Mouse (Mus musculus): ENCODE measurements around the gene Kyat3. TPM values are rescaled to one million over a fixed set of nuclear protein-coding genes. Genes with fewer than 3 reads are reported as not detected.
A peak's percentile ranks its signal among the peaks of the same experiment; 100 is the strongest.
"Not testable (repeated sequence)": the region's sequence is repeated elsewhere in the genome, so short reads cannot be mapped to it uniquely, and the experiment has no call there.

Kyat3 gene
- polyA plus RNA-seq, 1 experiment from 2014 or later, result 13.5 TPM

- H3K4me1 ChIP-seq (replicated peaks; ENCODE audit: control insufficient read depth, insufficient read depth, low read length); H3K4me3 ChIP-seq (ENCODE audit: low read depth, low read length); H3K27me3 ChIP-seq (replicated peaks; ENCODE audit: control insufficient read depth, insufficient read depth, low read length); DNase-seq (ENCODE audit: low spot score); H3K9me3 ChIP-seq (ENCODE audit: control insufficient read depth, low read length); H3K27ac ChIP-seq (ENCODE audit: low read depth, low read length); H3K9ac ChIP-seq (ENCODE audit: low read depth, low read length); H3K4me2 ChIP-seq; H3K36me3 ChIP-seq (ENCODE audit: control insufficient read depth, insufficient read depth, low read length): not testable (repeated sequence)
- ATAC-seq (replicated peaks; ENCODE audit: low FRiP score), result 0 out of 2 replicates have a peak, but pooled peaks have one; percentile 20
- WGBS, result 71% methylated on average over 13 of the region's 13 CpGs
These were observed 7.5 kb downstream of the Kyat3 start for GRCm38 (mm10) chr3:142708181-142708848.

GRCm38 (mm10) chr3:142708849-142709419, 8.1 kb downstream of the Kyat3 start:
- Histone ChIP-seq H3K36me3 (ENCODE audit: control insufficient read depth, insufficient read depth, low read length) (no peaks in the 10 kb centered on the region; the same call in 1 of the 2 replicates), H3K27me3 (replicated peaks; ENCODE audit: control insufficient read depth, insufficient read depth, low read length) (no peaks in the 10 kb centered on the region), H3K4me2 (no peak overlapping the region), H3K4me3 (ENCODE audit: low read depth, low read length) (no peak overlapping the region), H3K4me1 (replicated peaks; ENCODE audit: control insufficient read depth, insufficient read depth, low read length) (no peaks in the 10 kb centered on the region; the same call in 1 of the 2 replicates), H3K9me3 (ENCODE audit: control insufficient read depth, low read length) (no peaks in the 10 kb centered on the region), H3K9ac (ENCODE audit: low read depth, low read length) (no peak overlapping the region), H3K27ac (ENCODE audit: low read depth, low read length) (no peak overlapping the region)
- DNase-seq (ENCODE audit: low spot score) (no peak), ATAC-seq (replicated peaks; ENCODE audit: low FRiP score) (0 out of 2 replicates have a peak, but pooled peaks have one; percentile 2)
- WGBS, result 44% methylated on average over 13 of the region's 13 CpGs

GRCm38 (mm10) chr3:142710360-142711007, 9.6 kb downstream of the Kyat3 start:
- 23% methylated on average over 10 of the region's 10 CpGs for WGBS
- no peak overlapping the region for H3K27ac ChIP-seq (ENCODE audit: low read depth, low read length)
- ATAC-seq (replicated peaks; ENCODE audit: low FRiP score) (no peak), DNase-seq (ENCODE audit: low spot score) (peak; percentile 39)
- H3K36me3 ChIP-seq (ENCODE audit: control insufficient read depth, insufficient read depth, low read length), result no peaks in the 10 kb centered on the region; the same call in 1 of the 2 replicates
- no peak overlapping the region for H3K4me2 ChIP-seq
- no peaks in the 10 kb centered on the region for H3K9me3 ChIP-seq (ENCODE audit: control insufficient read depth, low read length)
- no peak overlapping the region for H3K4me3 ChIP-seq (ENCODE audit: low read depth, low read length)
- no peaks in the 10 kb centered on the region for H3K27me3 ChIP-seq (replicated peaks; ENCODE audit: control insufficient read depth, insufficient read depth, low read length)
- H3K9ac ChIP-seq (ENCODE audit: low read depth, low read length), result no peak overlapping the region
- H3K4me1 ChIP-seq (replicated peaks; ENCODE audit: control insufficient read depth, insufficient read depth, low read length), result no peaks in the 10 kb centered on the region; the same call in 1 of the 2 replicates

- Histone ChIP-seq H3K36me3 (ENCODE audit: control insufficient read depth, insufficient read depth, low read length) (no peaks in the 10 kb centered on the region; the same call in 1 of the 2 replicates), H3K4me1 (replicated peaks; ENCODE audit: control insufficient read depth, insufficient read depth, low read length) (no peaks in the 10 kb centered on the region; the same call in 1 of the 2 replicates), H3K4me2 (no peak overlapping the region), H3K4me3 (ENCODE audit: low read depth, low read length) (no peak overlapping the region), H3K27me3 (replicated peaks; ENCODE audit: control insufficient read depth, insufficient read depth, low read length) (no peaks in the 10 kb centered on the region), H3K27ac (ENCODE audit: low read depth, low read length) (no peak overlapping the region), H3K9ac (ENCODE audit: low read depth, low read length) (no peak overlapping the region), H3K9me3 (ENCODE audit: control insufficient read depth, low read length) (no peaks in the 10 kb centered on the region)
- 87% methylated on average over 5 of the region's 5 CpGs for WGBS
- ATAC-seq (replicated peaks; ENCODE audit: low FRiP score) (no peak), DNase-seq (ENCODE audit: low spot score) (no peak)
These were observed 10.5 kb downstream of the Kyat3 start for GRCm38 (mm10) chr3:142711372-142711771.

GRCm38 (mm10) chr3:142712401-142713040, 11.7 kb downstream of the Kyat3 start:
- H3K27me3 ChIP-seq (replicated peaks; ENCODE audit: control insufficient read depth, insufficient read depth, low read length); H3K4me1 ChIP-seq (replicated peaks; ENCODE audit: control insufficient read depth, insufficient read depth, low read length); H3K4me3 ChIP-seq (ENCODE audit: low read depth, low read length); H3K27ac ChIP-seq (ENCODE audit: low read depth, low read length); DNase-seq (ENCODE audit: low spot score); H3K36me3 ChIP-seq (ENCODE audit: control insufficient read depth, insufficient read depth, low read length); H3K4me2 ChIP-seq; H3K9ac ChIP-seq (ENCODE audit: low read depth, low read length); ATAC-seq (replicated peaks; ENCODE audit: low FRiP score); H3K9me3 ChIP-seq (ENCODE audit: control insufficient read depth, low read length): not testable (repeated sequence)
- WGBS, result 90% methylated on average over 18 of the region's 18 CpGs

GRCm38 (mm10) chr3:142725481-142725880, 24.6 kb downstream of the Kyat3 start:
- 77% methylated on average over 2 of the region's 2 CpGs for WGBS
- no peak overlapping the region for H3K9ac ChIP-seq (ENCODE audit: low read depth, low read length)
- H3K4me2 ChIP-seq, result no peak overlapping the region
- no peaks in the 10 kb centered on the region; the same call in 1 of the 2 replicates for H3K36me3 ChIP-seq (ENCODE audit: control insufficient read depth, insufficient read depth, low read length)
- no peak overlapping the region for H3K4me3 ChIP-seq (ENCODE audit: low read depth, low read length)
- ATAC-seq (replicated peaks; ENCODE audit: low FRiP score), result no peak
- H3K27me3 ChIP-seq (replicated peaks; ENCODE audit: control insufficient read depth, insufficient read depth, low read length), result no peaks in the 10 kb centered on the region
- no peak for DNase-seq (ENCODE audit: low spot score)
- no peak overlapping the region for H3K27ac ChIP-seq (ENCODE audit: low read depth, low read length)
- no peaks in the 10 kb centered on the region for H3K4me1 ChIP-seq (replicated peaks; ENCODE audit: control insufficient read depth, insufficient read depth, low read length)
- no peaks in the 10 kb centered on the region for H3K9me3 ChIP-seq (ENCODE audit: control insufficient read depth, low read length)

GRCm38 (mm10) chr3:142725969-142726672, 25.3 kb downstream of the Kyat3 start:
- Histone ChIP-seq H3K4me3 (ENCODE audit: low read depth, low read length) (no peak overlapping the region), H3K9ac (ENCODE audit: low read depth, low read length) (no peak overlapping the region), H3K4me2 (no peak overlapping the region), H3K27me3 (replicated peaks; ENCODE audit: control insufficient read depth, insufficient read depth, low read length) (no peaks in the 10 kb centered on the region), H3K36me3 (ENCODE audit: control insufficient read depth, insufficient read depth, low read length) (no peaks in the 10 kb centered on the region), H3K9me3 (ENCODE audit: control insufficient read depth, low read length) (no peaks in the 10 kb centered on the region), H3K4me1 (replicated peaks; ENCODE audit: control insufficient read depth, insufficient read depth, low read length) (no peaks in the 10 kb centered on the region), H3K27ac (ENCODE audit: low read depth, low read length) (no peak overlapping the region)
- WGBS, result 90% methylated on average over 22 of the region's 22 CpGs
- ATAC-seq (replicated peaks; ENCODE audit: low FRiP score), result no peak
- DNase-seq (ENCODE audit: low spot score), result no peak

- no peak for DNase-seq (ENCODE audit: low spot score)
- 87% methylated on average over 12 of the region's 12 CpGs for WGBS
These were observed 33.4 kb downstream of the Kyat3 start for GRCm38 (mm10) chr3:142734291-142734690.

More at GRCm38 (mm10) chr3:142734291-142734690, 33.4 kb downstream of the Kyat3 start:
- no peaks in the 10 kb centered on the region for H3K9me3 ChIP-seq (ENCODE audit: control insufficient read depth, low read length)
- no peak for ATAC-seq (replicated peaks; ENCODE audit: low FRiP score)
- H3K27ac ChIP-seq (ENCODE audit: low read depth, low read length), result no peak overlapping the region
- no peak overlapping the region for H3K9ac ChIP-seq (ENCODE audit: low read depth, low read length)
- H3K27me3 ChIP-seq (replicated peaks; ENCODE audit: control insufficient read depth, insufficient read depth, low read length), result no peaks in the 10 kb centered on the region
- no peak overlapping the region for H3K4me2 ChIP-seq
- no peaks in the 10 kb centered on the region for H3K4me1 ChIP-seq (replicated peaks; ENCODE audit: control insufficient read depth, insufficient read depth, low read length)
- no peaks in the 10 kb centered on the region for H3K36me3 ChIP-seq (ENCODE audit: control insufficient read depth, insufficient read depth, low read length)
- H3K4me3 ChIP-seq (ENCODE audit: low read depth, low read length), result no peak overlapping the region

Data from liver, embryonic 11.5 days (tissue).